Mouse (Mus musculus) c-Kit-positive CD71-positive TER-119-negative erythroid progenitor cells, embryonic 14.5 days (primary cell): ENCODE data around the gene Doxl2.
"Not testable (repeated sequence)": the region's sequence is repeated elsewhere in the genome, so short reads cannot be mapped to it uniquely, and the experiment has no call there.

Experiments used
- DNase-seq: peaks from one replicate; pipeline ENCODE4 v3.0.0-alpha.2; 2013; ENCODE audit warnings: low read depth

The Doxl2 gene

GRCm38 (mm10) chr6:48974663-48975062 is at the start of gene Doxl2:
Gene Doxl2, plus strand, starts transcription at chr6:48974963.
- DNase-seq = no peak

GRCm38 (mm10) chr6:48929595-48929994 is 45.2 kb upstream of the Doxl2 start, which contains the start of gene 1600015I10Rik:
Gene 1600015I10Rik, plus strand, starts transcription at chr6:48929895.
- DNase-seq = no peak

DNA sequence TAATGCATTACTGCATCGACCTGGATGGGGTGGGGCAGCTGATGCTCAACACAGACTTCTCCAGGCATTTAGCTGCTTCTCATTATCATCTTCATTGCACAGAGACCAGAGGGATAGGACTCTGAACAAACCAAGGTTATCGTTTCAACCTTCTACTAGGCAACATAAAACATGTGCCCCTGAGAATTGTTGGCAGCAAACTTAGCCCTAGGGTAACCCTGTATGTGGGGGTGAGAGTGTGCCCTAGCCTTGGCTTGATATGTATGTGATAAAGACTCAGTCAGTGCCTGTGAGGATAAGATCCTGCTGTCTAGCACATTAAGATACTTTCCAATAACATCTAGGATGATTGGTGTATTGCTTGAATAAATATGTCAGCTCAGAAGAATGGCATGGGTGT is 25.2 kb upstream of the Doxl2 start:
- DNase-seq = no peak

DNA sequence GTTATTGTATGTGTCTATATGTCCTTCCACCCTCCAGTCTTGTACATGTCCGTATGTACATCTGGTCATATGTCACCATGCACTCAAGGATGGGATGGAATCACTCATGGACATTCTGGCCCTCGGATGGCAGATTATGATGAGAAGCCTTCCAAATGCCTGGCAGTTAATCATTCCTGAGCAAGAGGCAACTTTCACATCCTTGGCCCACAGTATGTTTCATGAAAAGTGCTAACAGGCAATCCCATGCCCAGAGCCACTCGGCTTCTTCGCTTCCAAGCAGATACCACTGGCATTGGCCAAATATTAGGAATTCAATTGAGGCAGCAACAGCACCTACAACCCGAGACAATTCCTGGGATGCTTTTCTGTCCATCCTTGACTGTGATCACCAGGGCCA is 24.1 kb upstream of the Doxl2 start:
- no peak for DNase-seq

DNA sequence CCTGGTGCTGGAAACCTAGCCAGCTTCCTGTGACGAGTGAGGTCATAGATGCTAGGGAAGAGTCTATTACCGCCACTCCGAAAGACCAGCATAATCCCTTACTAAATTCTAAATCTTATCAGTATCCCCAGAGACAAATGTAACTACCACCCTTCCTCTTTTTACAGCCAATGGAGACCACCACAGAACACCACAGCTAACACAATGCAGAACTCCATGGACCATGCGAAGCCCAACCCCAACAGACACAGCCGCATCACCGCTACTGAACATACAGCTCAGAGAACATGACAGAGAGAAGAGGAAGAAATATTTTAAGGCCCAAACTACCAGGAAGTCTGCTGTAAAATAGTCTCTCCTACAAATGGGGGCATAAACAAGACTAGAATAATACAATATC is 23.1 kb upstream of the Doxl2 start:
- DNase-seq = no peak

DNA sequence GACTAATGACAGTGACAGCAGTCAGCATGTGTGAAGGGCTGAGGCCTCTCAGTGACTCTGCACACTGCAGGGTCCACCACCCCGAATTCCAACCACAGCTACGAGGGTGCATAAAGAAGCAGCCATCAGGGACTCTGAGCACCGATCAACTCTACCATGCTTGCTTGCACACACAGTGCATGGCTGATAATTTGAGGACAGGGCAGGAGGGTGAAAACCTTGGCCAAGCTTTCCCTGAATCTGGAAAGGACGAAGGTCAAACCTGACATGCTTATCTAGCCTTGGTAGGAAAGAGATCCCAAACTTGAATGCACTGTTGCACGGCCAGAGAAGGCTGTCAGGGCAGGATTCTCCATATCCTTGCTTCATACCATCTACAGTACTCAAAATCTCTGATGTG is 21.5 kb upstream of the Doxl2 start:
- no peak for DNase-seq

GRCm38 (mm10) chr6:48954211-48954610 is 20.6 kb upstream of the Doxl2 start:
- DNase-seq = no peak

- no peak for DNase-seq
Observed at GRCm38 (mm10) chr6:48954946-48955345, 19.8 kb upstream of the Doxl2 start.

DNA sequence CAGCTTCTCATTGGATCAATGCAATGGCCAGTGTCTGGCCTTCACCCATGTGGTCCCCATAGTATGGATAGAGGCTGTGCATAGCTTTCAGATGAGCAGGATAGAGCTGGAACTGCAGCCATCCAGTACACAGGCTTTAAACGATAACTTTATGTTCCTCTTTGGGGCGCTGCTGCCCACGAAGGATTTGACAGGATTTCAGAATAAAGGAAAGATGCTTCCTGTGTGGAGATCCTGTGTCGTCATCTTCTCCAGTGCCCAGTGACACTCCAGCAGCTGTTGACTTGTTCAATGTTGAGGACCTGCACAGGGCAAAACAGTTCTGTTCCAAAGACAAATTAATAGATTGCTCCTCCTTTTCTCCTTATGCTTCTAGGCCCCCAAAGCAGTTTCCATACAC is 18.0 kb upstream of the Doxl2 start:
- DNase-seq = no peak

DNA sequence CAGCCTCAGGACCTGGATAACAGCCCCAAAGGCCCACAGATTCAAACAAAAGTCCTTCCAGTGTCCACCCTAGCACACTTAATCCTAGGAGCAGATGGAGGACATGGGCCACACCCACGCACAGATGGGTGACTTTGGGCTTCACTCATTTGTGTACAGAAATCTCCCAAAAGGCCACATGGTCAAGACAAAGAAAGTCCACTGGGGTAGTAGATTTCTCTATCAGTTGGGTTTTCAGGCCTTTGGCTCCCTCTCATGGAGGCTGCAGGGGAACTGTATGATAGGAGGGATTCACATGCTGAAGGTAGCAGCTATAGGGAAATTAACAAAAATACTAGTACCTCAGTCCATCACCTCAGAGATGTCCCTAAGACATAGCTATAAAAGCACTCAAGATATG is 16.7 kb upstream of the Doxl2 start:
- no peak for DNase-seq

- not testable (repeated sequence) for DNase-seq
Observed at GRCm38 (mm10) chr6:48959151-48959550, 15.6 kb upstream of the Doxl2 start.

DNA sequence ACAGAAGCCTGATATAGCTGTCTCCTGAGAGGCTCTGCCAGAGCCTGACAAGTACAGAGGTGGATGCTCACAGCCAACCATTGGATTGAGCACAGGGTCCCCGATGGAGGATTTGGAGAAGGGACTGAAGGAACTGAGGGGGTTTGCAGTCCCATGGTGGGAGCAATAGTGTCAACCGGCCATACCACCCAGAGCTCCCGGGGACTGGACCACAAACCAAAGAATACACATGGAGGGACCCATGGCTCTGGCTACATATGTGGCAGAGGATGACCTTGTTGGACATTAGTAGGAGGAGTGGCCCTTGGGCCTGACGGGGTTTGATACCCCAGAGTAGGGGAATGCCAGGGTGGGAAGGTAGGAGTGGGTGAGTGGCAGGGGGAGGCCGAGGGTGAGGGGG is 8.1 kb upstream of the Doxl2 start:
- DNase-seq = not testable (repeated sequence)

DNA sequence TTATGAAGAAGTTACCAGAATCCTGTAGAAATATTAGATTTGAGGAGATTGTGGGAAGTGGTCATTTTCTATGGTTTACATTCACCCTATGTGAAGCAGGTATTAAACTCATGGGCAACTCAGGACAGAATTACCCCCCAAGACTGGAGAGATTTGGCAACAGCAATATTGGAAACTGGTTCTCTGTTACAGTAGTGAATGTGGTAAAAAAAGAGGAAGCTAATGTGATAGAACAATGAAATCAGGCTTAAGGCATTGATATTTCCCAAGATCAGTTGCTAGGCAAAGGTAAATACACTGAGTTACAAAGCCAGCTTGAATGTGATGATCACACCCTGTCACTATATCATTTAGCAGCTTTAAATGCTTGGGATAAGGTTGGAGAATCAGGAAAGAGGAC is 6.9 kb upstream of the Doxl2 start:
- DNase-seq = no peak

DNA sequence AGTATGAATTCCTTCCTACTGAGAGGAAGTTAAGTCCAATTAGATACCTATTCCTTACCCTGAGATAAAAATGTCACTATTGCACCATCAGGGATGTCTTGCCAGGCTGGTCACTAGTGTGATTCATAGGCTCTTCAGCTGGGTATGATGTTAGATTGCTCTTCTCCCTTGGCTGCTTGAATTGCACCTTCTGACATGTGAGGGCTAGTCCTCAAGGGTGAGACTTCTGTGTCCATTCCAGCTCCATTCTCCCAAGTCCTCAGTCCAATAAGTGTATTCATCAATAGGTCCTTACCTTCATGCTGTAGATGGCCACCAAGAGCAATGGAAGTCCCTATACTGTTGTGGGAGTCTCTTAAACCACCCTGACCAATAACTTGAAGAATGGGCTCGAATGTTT is 4.9 kb downstream of the Doxl2 start:
- no peak for DNase-seq

- DNase-seq = no peak
Observed at GRCm38 (mm10) chr6:48982305-48982704, 7.5 kb downstream of the Doxl2 start.

DNA sequence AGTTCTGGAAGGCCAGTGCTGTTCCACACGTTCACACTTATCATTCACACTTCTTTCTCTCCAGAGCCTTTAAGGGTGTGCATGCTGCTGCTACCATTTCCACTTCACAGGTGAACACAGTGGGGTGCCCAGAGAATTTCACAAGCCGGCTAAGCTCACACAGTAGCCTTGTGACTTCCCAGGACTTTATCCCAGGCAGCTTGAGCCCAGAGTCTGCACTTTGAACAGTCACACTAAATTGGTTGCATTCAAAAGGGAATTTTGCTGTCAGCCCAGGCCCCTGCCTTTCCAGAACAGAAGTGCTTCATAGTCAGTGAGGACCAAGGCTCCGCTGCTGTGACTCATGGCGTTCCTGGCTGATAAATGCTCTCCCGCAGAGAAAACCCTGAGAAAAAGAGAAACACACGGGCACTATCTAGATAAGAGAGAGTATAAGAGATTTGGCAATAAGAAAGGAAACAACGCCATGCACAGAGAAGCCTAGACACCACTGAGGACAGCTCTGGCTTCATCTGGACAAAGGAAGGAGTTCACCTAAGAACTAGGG is 11.8 kb downstream of the Doxl2 start, which contains the start of gene Svs1:
Gene Svs1, plus strand, starts transcription at position 418 of the 547 bp plus-strand sequence.
- no peak for DNase-seq

GRCm38 (mm10) chr6:48989971-48990370 is 15.2 kb downstream of the Doxl2 start:
- no peak for DNase-seq

- no peak for DNase-seq
Observed at GRCm38 (mm10) chr6:48991991-48992390, 17.2 kb downstream of the Doxl2 start.

DNA sequence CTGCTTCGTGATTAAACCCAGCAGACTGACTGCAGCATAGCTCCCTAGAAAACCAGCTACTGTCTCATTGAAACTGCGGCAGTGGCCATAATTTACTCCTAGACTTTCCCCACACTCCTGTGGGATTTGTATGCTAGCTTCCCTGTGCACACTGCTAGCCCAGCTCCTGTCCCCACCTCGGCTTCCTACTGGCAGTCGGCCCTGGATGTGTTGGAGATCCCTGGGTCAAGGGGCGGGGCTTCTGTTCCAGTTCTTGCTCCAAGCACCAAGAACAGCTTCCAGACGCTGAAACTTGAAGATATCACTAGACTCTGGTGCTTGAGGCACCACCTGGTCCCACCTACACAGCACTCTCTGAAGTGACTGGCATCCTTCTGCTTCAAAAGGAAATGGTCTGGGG is 23.4 kb downstream of the Doxl2 start:
- no peak for DNase-seq

GRCm38 (mm10) chr6:48998796-48999195 is 24.0 kb downstream of the Doxl2 start:
- DNase-seq = no peak

DNA sequence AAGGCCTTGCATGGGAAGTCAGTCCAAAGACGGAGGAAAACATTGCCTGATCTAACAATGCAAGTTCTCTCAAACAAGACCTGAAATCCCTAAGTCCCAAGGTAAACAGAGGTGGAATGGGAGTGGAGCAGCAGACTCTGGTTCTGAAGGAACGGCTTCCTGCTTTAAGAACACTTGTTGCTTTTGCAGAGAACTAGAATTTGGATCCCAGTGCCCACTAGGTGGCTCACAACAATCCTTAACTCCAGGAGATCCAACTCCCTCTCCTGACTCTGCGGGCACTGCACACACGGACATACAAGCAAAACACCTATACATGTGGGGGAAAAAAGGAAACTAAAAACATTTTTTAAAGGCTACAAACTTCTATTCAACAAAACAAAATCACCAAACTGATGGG is 28.6 kb downstream of the Doxl2 start:
- no peak for DNase-seq

DNA sequence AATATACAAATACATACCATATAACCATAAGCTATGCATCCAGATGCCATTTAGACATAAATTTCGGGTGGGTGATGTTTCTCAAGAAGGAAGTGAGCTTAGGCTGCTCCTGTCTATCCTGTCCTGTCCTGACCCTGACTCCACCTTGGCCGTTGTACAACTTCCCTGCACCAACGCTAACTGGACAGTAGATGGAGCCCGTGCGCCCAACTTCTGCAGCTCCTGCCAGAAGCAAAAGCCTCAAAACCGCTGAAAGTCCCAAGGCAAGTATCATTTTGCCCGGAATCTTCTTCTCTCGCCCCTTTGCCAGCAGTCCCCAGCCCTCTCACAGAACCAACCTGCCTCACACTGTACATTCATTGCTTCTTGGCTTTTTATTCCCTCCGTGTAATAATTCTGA is 33.2 kb downstream of the Doxl2 start:
- DNase-seq = peak; percentile 39

GRCm38 (mm10) chr6:49008420-49009160 is 33.8 kb downstream of the Doxl2 start:
- DNase-seq = no peak

GRCm38 (mm10) chr6:49009161-49009555 is 34.4 kb downstream of the Doxl2 start:
- no peak for DNase-seq
